Mouse (Mus musculus) midbrain, embryonic 10.5 days (tissue): ENCODE measurements around the gene Sec16b. TPM values are rescaled to one million over a fixed set of nuclear protein-coding genes. Genes with fewer than 3 reads are reported as not detected.

Experiments used
- DNase-seq: peaks from one replicate; pipeline ENCODE4 v3.0.0-alpha.2; 2017; ENCODE audit warnings: low spot score
- H3K27ac ChIP-seq: fragments of 300-500 bp; sonication (generic); replicated peaks from 2 replicates; pipeline ENCODE4 v1.5.1; 2016; ENCODE audit warnings: mild to moderate bottlenecking
- H3K27me3 ChIP-seq: fragments of 300-500 bp; sonication (generic); 2 replicates; pipeline ENCODE4 v1.6.1; 2016; ENCODE audit warnings: low read depth, mild to moderate bottlenecking; ENCODE audit not compliant: poor library complexity, severe bottlenecking
- H3K36me3 ChIP-seq: fragments of 300-500 bp; sonication (generic); 2 replicates; pipeline ENCODE4 v1.6.1; 2016; ENCODE audit warnings: mild to moderate bottlenecking, moderate library complexity
- H3K4me1 ChIP-seq: fragments of 300-500 bp; sonication (generic); 2 replicates; pipeline ENCODE4 v1.6.1; 2016
- H3K4me3 ChIP-seq: fragments of 300-500 bp; sonication (generic); 2 replicates; pipeline ENCODE4 v1.5.1; 2016; ENCODE audit warnings: mild to moderate bottlenecking, moderate library complexity
- H3K9me3 ChIP-seq: fragments of 300-500 bp; sonication (generic); replicated peaks from 2 replicates; pipeline ENCODE4 v1.6.1; 2016; ENCODE audit warnings: mild to moderate bottlenecking
- WGBS: fragments of 180-500 bp; shearing (Covaris S2); methylation state at CpG from one replicate; pipeline ENCODE4 v1.1.7; 2016; 5-methylcytosine and 5-hydroxymethylcytosine counted together
- polyA plus RNA-seq: library from polyadenylated mRNA; unstranded; fragments of >200 nt; fragmentation: Nextera tagmentation; extraction: Ambion mirVana; gene quantifications from 2 replicates; pipeline ENCODE4 v1.2.1, GENCODE M21; 2016

The Sec16b gene
- polyA plus RNA-seq, 1 experiment from 2014 or later = 0.49 TPM

GRCm38 (mm10) chr1:157480901-157481300 lies 25.6 kb upstream of the Sec16b start:
- no peak for DNase-seq
- 76% methylated on average over 3 of the region's 3 CpGs for WGBS

GRCm38 (mm10) chr1:157481666-157482065 lies 24.9 kb upstream of the Sec16b start:
- no peaks in the 10 kb centered on the region for H3K4me1 ChIP-seq
- WGBS = 93% methylated on average over 6 of the region's 6 CpGs
- no peak for DNase-seq
- no peak overlapping the region for H3K4me3 ChIP-seq
- no peaks in the 10 kb centered on the region for H3K9me3 ChIP-seq
- H3K27ac ChIP-seq = no peak overlapping the region
- H3K36me3 ChIP-seq = no peaks in the 10 kb centered on the region
- H3K27me3 ChIP-seq = no peaks in the 10 kb centered on the region

More at GRCm38 (mm10) chr1:157480901-157481300, 25.6 kb upstream of the Sec16b start:
- H3K4me3 ChIP-seq = no peak overlapping the region
- no peaks in the 10 kb centered on the region for H3K36me3 ChIP-seq
- H3K4me1 ChIP-seq = no peaks in the 10 kb centered on the region
- H3K27me3 ChIP-seq = no peaks in the 10 kb centered on the region
- no peaks in the 10 kb centered on the region for H3K9me3 ChIP-seq
- no peak overlapping the region for H3K27ac ChIP-seq

GRCm38 (mm10) chr1:157484161-157484560 lies 22.4 kb upstream of the Sec16b start:
- no peak for DNase-seq
- no peaks in the 10 kb centered on the region for H3K9me3 ChIP-seq
- no peaks in the 10 kb centered on the region for H3K27me3 ChIP-seq
- H3K27ac ChIP-seq = no peak overlapping the region
- no peak overlapping the region for H3K4me3 ChIP-seq
- H3K36me3 ChIP-seq = no peaks in the 10 kb centered on the region
- 91% methylated on average over 4 of the region's 4 CpGs for WGBS
- no peaks in the 10 kb centered on the region for H3K4me1 ChIP-seq

- 93% methylated on average over 1 of the region's 1 CpGs for WGBS
- Histone ChIP-seq H3K4me3 (no peak overlapping the region), H3K27ac (no peak overlapping the region), H3K36me3 (no peaks in the 10 kb centered on the region), H3K4me1 (peaks cover 4% of the 10 kb centered on the region), H3K27me3 (no peaks in the 10 kb centered on the region), H3K9me3 (no peaks in the 10 kb centered on the region)
- DNase-seq = no peak
These were observed 5.9 kb upstream of the Sec16b start for GRCm38 (mm10) chr1:157500657-157501056.

GRCm38 (mm10) chr1:157501352-157501945 lies 5.1 kb upstream of the Sec16b start:
- 94% methylated on average over 6 of the region's 6 CpGs for WGBS
- no peaks in the 10 kb centered on the region for H3K36me3 ChIP-seq
- H3K27ac ChIP-seq = no peak overlapping the region
- DNase-seq = no peak
- no peak overlapping the region for H3K4me3 ChIP-seq
- H3K27me3 ChIP-seq = no peaks in the 10 kb centered on the region
- no peaks in the 10 kb centered on the region for H3K9me3 ChIP-seq
- H3K4me1 ChIP-seq = peaks cover 5% of the 10 kb centered on the region

GRCm38 (mm10) chr1:157503071-157503470 lies 3.5 kb upstream of the Sec16b start:
- no peak for DNase-seq
- Histone ChIP-seq H3K9me3 (no peaks in the 10 kb centered on the region), H3K4me1 (peaks cover 15% of the 10 kb centered on the region), H3K27ac (no peak overlapping the region), H3K4me3 (no peak overlapping the region), H3K36me3 (no peaks in the 10 kb centered on the region), H3K27me3 (no peaks in the 10 kb centered on the region)
- WGBS = 90% methylated on average over 6 of the region's 6 CpGs

- no peaks in the 10 kb centered on the region for H3K36me3 ChIP-seq
- DNase-seq = no peak
- H3K27me3 ChIP-seq = no peaks in the 10 kb centered on the region
- H3K27ac ChIP-seq = no peak overlapping the region
- H3K4me3 ChIP-seq = no peak overlapping the region
- peaks cover 24% of the 10 kb centered on the region for H3K4me1 ChIP-seq
- WGBS = 79% methylated on average over 4 of the region's 4 CpGs
- H3K9me3 ChIP-seq = no peaks in the 10 kb centered on the region
These were observed 567 bp downstream of the Sec16b start for GRCm38 (mm10) chr1:157506995-157507595.

- no peak overlapping the region for H3K4me3 ChIP-seq
- DNase-seq = no peak
- H3K4me1 ChIP-seq = peaks cover 26% of the 10 kb centered on the region
- H3K36me3 ChIP-seq = no peaks in the 10 kb centered on the region
- H3K27me3 ChIP-seq = no peaks in the 10 kb centered on the region
- no peaks in the 10 kb centered on the region for H3K9me3 ChIP-seq
- H3K27ac ChIP-seq = no peak overlapping the region
- WGBS = 62% methylated on average over 5 of the region's 5 CpGs
These were observed 1.3 kb downstream of the Sec16b start for GRCm38 (mm10) chr1:157507814-157508213.

GRCm38 (mm10) chr1:157512690-157513448 lies 6.3 kb downstream of the Sec16b start:
- no peak overlapping the region for H3K4me3 ChIP-seq
- WGBS = 88% methylated on average over 11 of the region's 11 CpGs
- H3K36me3 ChIP-seq = no peaks in the 10 kb centered on the region
- no peak overlapping the region for H3K27ac ChIP-seq
- no peak for DNase-seq
- H3K9me3 ChIP-seq = no peaks in the 10 kb centered on the region
- H3K4me1 ChIP-seq = peaks cover 20% of the 10 kb centered on the region
- no peaks in the 10 kb centered on the region for H3K27me3 ChIP-seq

GRCm38 (mm10) chr1:157513559-157513958 lies 7.0 kb downstream of the Sec16b start:
- DNase-seq = no peak
- Histone ChIP-seq H3K36me3 (no peaks in the 10 kb centered on the region), H3K9me3 (no peaks in the 10 kb centered on the region), H3K4me3 (no peak overlapping the region), H3K27ac (no peak overlapping the region), H3K27me3 (no peaks in the 10 kb centered on the region), H3K4me1 (peaks cover 18% of the 10 kb centered on the region)
- WGBS = 84% methylated on average over 9 of the region's 9 CpGs

GRCm38 (mm10) chr1:157514298-157514697 lies 7.8 kb downstream of the Sec16b start:
- 73% methylated on average over 4 of the region's 4 CpGs for WGBS
- DNase-seq = no peak

GRCm38 (mm10) chr1:157516838-157517808 lies 10.6 kb downstream of the Sec16b start:
- Histone ChIP-seq H3K4me3 (no peak overlapping the region), H3K27me3 (no peaks in the 10 kb centered on the region), H3K9me3 (no peaks in the 10 kb centered on the region), H3K36me3 (no peaks in the 10 kb centered on the region), H3K4me1 (peaks cover 5% of the 10 kb centered on the region; the same call in 1 of the 2 replicates), H3K27ac (no peak overlapping the region)
- DNase-seq = no peak
- 88% methylated on average over 8 of the region's 8 CpGs for WGBS

More at GRCm38 (mm10) chr1:157514298-157514697, 7.8 kb downstream of the Sec16b start:
- no peaks in the 10 kb centered on the region for H3K9me3 ChIP-seq
- H3K4me3 ChIP-seq = no peak overlapping the region
- peaks cover 18% of the 10 kb centered on the region for H3K4me1 ChIP-seq
- no peaks in the 10 kb centered on the region for H3K27me3 ChIP-seq
- no peak overlapping the region for H3K27ac ChIP-seq
- H3K36me3 ChIP-seq = no peaks in the 10 kb centered on the region
